Mouse (Mus musculus) testis, adult 2 months (tissue): ENCODE measurements around the gene Gas8.

Experiments used
- CTCF ChIP-seq: fragments of 200-500 bp; IDR thresholded peaks from 2 replicates; pipeline ENCODE4 v1.5.1; 2012; ENCODE audit warnings: low read depth, mild to moderate bottlenecking, inconsistent platforms, low read length, moderate library complexity; ENCODE audit not compliant: control insufficient read depth, insufficient read depth, insufficient replicate concordance
- POLR2A ChIP-seq: fragments of 200-500 bp; IDR thresholded peaks from 2 replicates; pipeline ENCODE4 v1.6.1; 2012; ENCODE audit warnings: low read depth, mild to moderate bottlenecking, inconsistent platforms, low read length, moderate library complexity; ENCODE audit not compliant: control insufficient read depth

- TF ChIP-seq POLR2A (no peak), CTCF (no peak)
These were observed 16.4 kb upstream of the Gas8 start for GRCm38 (mm10) chr8:123502192-123502591.
